Mouse (Mus musculus) neural tube, embryonic 10.5 days (tissue): ENCODE measurements around the gene Acat2.
"Not testable (repeated sequence)": the region's sequence is repeated elsewhere in the genome, so short reads cannot be mapped to it uniquely, and the experiment has no call there.

Experiments used
- DNase-seq: peaks from one replicate; pipeline ENCODE4 v3.0.0-alpha.2; 2017; ENCODE audit warnings: low spot score; ENCODE audit errors: extremely low spot score

Acat2 gene

GRCm38 (mm10) chr17:12909361-12910280 is 50.9 kb downstream of the Acat2 start, which contains the start of gene Pnldc1:
Gene Pnldc1 (minus strand): TSS chr17:12910230.
- DNase-seq, result no peak

GRCm38 (mm10) chr17:12906436-12906835 is 54.1 kb downstream of the Acat2 start:
- no peak for DNase-seq

GRCm38 (mm10) chr17:12905810-12906209 is 54.7 kb downstream of the Acat2 start:
- no peak for DNase-seq

DNA sequence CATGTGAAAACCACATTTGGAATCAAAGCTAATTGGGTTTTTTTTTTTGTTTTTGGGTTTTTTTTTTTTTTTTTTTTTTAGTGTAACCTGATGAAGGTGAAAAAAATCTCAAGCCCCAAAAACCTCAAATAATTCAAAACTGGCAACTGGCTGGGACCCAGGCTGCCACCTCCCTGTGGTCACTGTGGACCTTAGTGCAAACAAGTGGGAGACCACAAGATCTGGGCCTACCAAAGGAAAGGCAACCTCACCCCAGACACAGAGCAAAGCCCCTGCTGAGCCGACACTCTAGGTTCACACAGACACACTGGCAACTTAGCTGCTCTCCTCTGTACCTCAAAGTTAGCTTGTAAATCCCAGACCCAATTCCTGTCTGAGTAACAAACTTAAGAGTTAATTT is 56.2 kb downstream of the Acat2 start:
- no peak for DNase-seq

DNA sequence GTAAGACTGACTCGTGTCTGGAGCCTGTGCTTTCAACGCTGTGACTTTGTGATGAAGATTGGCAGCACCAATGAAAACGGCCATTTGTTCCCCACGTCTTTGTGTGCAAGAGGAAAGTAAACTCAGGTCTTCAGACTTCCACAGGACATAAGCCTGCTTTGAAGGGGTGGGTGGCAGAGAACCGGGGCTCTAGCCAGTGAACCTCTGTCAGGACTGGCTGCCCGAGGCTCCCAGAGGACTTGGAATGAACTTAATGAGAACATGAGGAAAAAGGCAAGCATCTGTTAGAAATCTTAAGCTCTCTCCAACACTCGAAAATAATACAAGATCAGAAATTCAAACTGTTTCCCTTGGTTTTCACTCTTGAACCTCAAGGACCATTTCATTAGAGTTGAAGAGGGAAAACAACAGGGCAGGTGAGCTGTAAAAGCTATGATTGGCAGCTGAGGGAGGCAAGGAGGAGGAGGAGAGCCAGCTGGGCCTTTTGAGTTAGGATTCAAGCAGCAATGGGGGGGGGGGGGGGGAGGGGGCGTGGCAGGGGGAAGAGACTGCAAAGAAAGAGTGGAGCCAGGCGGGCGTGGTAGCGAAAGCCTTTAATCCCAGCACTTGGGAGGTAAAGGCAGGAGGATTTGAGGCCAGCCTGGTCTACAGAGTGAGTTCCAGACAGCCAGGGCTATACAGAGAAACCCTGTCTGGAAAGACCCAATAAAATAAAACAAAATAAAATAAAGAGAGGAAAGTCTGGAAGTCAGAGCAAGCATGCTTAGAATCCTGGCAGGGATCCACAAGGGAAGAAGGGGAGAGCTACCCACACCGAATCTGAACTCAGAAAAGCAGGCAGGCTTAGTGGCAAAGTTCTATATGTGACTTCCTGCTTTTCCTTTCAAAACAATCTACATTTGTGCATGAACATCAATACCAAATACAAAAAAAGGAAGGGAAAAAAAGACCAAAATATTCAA is 56.9 kb downstream of the Acat2 start:
- DNase-seq, result no peak

DNA sequence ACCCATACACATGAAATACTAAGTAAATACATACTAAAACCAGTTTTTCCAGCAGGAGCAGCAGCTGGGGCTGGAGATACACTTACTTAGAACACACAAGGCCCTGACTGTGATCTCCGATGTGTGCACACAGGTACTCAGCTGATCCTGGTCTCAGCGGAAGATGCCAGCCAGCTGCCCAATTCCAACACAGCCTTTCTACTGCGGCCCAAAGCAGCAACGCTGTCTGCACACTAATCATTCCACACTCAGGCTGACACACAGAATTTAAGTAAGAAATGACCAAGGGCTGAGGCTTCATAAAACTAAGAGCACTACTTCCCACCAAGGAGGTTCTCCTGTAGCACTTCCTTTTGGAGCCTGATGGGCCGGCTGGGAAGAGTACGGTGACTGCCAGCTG is 58.3 kb downstream of the Acat2 start:
- DNase-seq, result no peak

GRCm38 (mm10) chr17:12898607-12899006 is 61.9 kb downstream of the Acat2 start:
- DNase-seq, result not testable (repeated sequence)

GRCm38 (mm10) chr17:12897674-12898073 is 62.9 kb downstream of the Acat2 start:
- no peak for DNase-seq
